Mouse (Mus musculus) embryonic facial prominence, embryonic 10.5 days (tissue): ENCODE data around the gene Adam15. TPM values are rescaled to one million over a fixed set of nuclear protein-coding genes. Genes with fewer than 3 reads are reported as not detected.

Experiments used
- DNase-seq: peaks from one replicate; pipeline ENCODE4 v3.0.0-alpha.2; 2017; ENCODE audit warnings: low spot score
- H3K27ac ChIP-seq: fragments of 300-500 bp; sonication (generic); replicated peaks from 2 replicates; pipeline ENCODE4 v1.5.1; 2016; ENCODE audit warnings: mild to moderate bottlenecking
- H3K27me3 ChIP-seq: fragments of 300-500 bp; sonication (generic); replicated peaks from 2 replicates; pipeline ENCODE4 v1.6.1; 2016; ENCODE audit warnings: low read depth, mild to moderate bottlenecking; ENCODE audit not compliant: poor library complexity, severe bottlenecking
- H3K36me3 ChIP-seq: fragments of 300-500 bp; sonication (generic); replicated peaks from 2 replicates; pipeline ENCODE4 v1.6.1; 2016; ENCODE audit warnings: mild to moderate bottlenecking, moderate library complexity
- H3K4me1 ChIP-seq: fragments of 300-500 bp; sonication (generic); 2 replicates; pipeline ENCODE4 v1.6.1; 2016
- H3K4me3 ChIP-seq: fragments of 300-500 bp; sonication (generic); 2 replicates; pipeline ENCODE4 v1.5.1; 2016; ENCODE audit warnings: mild to moderate bottlenecking, moderate library complexity
- H3K9me3 ChIP-seq: fragments of 300-500 bp; sonication (generic); 2 replicates; pipeline ENCODE4 v1.6.1; 2016; ENCODE audit warnings: mild to moderate bottlenecking
- WGBS: fragments of 180-500 bp; shearing (Covaris S2); methylation state at CpG from one replicate; pipeline ENCODE4 v1.1.7; 2016; 5-methylcytosine and 5-hydroxymethylcytosine counted together
- polyA plus RNA-seq: library from polyadenylated mRNA; unstranded; fragments of >200 nt; fragmentation: Nextera tagmentation; extraction: Ambion mirVana; gene quantifications from 2 replicates; pipeline ENCODE4 v1.2.1, GENCODE M21; 2016

Gene Adam15
- polyA plus RNA-seq, 1 experiment from 2014 or later, result 34.2 TPM

- Histone ChIP-seq H3K27ac (peak overlapping the region; percentile 75; the same call in 1 of the 2 replicates), H3K36me3 (no peaks in the 10 kb centered on the region), H3K4me3 (peak overlapping the region; percentile 58), H3K27me3 (peaks cover 59% of the 10 kb centered on the region), H3K9me3 (no peaks in the 10 kb centered on the region; the same call in 1 of the 2 replicates), H3K4me1 (peaks cover 69% of the 10 kb centered on the region)
- no peak for DNase-seq
- 9% methylated on average over 40 of the region's 40 CpGs for WGBS
Observed at GRCm38 (mm10) chr3:89315930-89316831, 33.6 kb downstream of the Adam15 start.

GRCm38 (mm10) chr3:89315195-89315929, 34.4 kb downstream of the Adam15 start:
- Histone ChIP-seq H3K4me3 (peak overlapping the region; percentile 58), H3K36me3 (no peaks in the 10 kb centered on the region), H3K4me1 (peaks cover 61% of the 10 kb centered on the region), H3K9me3 (no peaks in the 10 kb centered on the region; the same call in 1 of the 2 replicates), H3K27me3 (peaks cover 51% of the 10 kb centered on the region), H3K27ac (peak overlapping the region; percentile 75)
- DNase-seq, result peak; percentile 92
- 5% methylated on average over 26 of the region's 26 CpGs for WGBS

GRCm38 (mm10) chr3:89314791-89315190, 35.0 kb downstream of the Adam15 start:
- Histone ChIP-seq H3K9me3 (no peaks in the 10 kb centered on the region; the same call in 1 of the 2 replicates), H3K4me3 (peak overlapping the region; percentile 58), H3K4me1 (peaks cover 55% of the 10 kb centered on the region), H3K36me3 (no peaks in the 10 kb centered on the region), H3K27ac (peak overlapping the region; percentile 75), H3K27me3 (peaks cover 45% of the 10 kb centered on the region)
- 42% methylated on average over 2 of the region's 2 CpGs for WGBS
- no peak for DNase-seq

- H3K27me3 ChIP-seq, result peaks cover 41% of the 10 kb centered on the region
- 69% methylated on average over 5 of the region's 5 CpGs for WGBS
- H3K4me1 ChIP-seq, result peaks cover 51% of the 10 kb centered on the region
- no peak overlapping the region for H3K4me3 ChIP-seq
- DNase-seq, result no peak
- H3K36me3 ChIP-seq, result no peaks in the 10 kb centered on the region
- no peaks in the 10 kb centered on the region; the same call in 1 of the 2 replicates for H3K9me3 ChIP-seq
- H3K27ac ChIP-seq, result no peak overlapping the region
Observed at GRCm38 (mm10) chr3:89314340-89314739, 35.5 kb downstream of the Adam15 start.

- 0 out of 2 replicates have a peak overlapping the region, but pooled peaks have one; percentile 19 for H3K4me3 ChIP-seq
- H3K4me1 ChIP-seq, result peaks cover 23% of the 10 kb centered on the region
- 3% methylated on average over 9 of the region's 9 CpGs for WGBS
- H3K36me3 ChIP-seq, result no peaks in the 10 kb centered on the region
- no peaks in the 10 kb centered on the region; the same call in 1 of the 2 replicates for H3K9me3 ChIP-seq
- peak; percentile 83 for DNase-seq
- no peaks in the 10 kb centered on the region for H3K27me3 ChIP-seq
- no peak overlapping the region for H3K27ac ChIP-seq
Observed at GRCm38 (mm10) chr3:89308089-89308488, 41.7 kb downstream of the Adam15 start.

- no peaks in the 10 kb centered on the region; the same call in 1 of the 2 replicates for H3K27me3 ChIP-seq
- DNase-seq, result no peak
- peak overlapping the region; percentile 60 for H3K27ac ChIP-seq
- WGBS, result 57% methylated on average over 8 of the region's 8 CpGs
- no peaks in the 10 kb centered on the region for H3K9me3 ChIP-seq
- H3K4me3 ChIP-seq, result no peak overlapping the region
- no peaks in the 10 kb centered on the region for H3K36me3 ChIP-seq
- peaks cover 23% of the 10 kb centered on the region for H3K4me1 ChIP-seq
Observed at GRCm38 (mm10) chr3:89305551-89306325, 44.1 kb downstream of the Adam15 start.

GRCm38 (mm10) chr3:89305105-89305504, 44.7 kb downstream of the Adam15 start:
- H3K27ac ChIP-seq, result peak overlapping the region; percentile 60; the same call in 1 of the 2 replicates

GRCm38 (mm10) chr3:89304440-89304839, 45.4 kb downstream of the Adam15 start:
- 63% methylated on average over 6 of the region's 6 CpGs for WGBS
- Histone ChIP-seq H3K9me3 (no peaks in the 10 kb centered on the region), H3K27ac (0 out of 2 replicates have a peak overlapping the region, but pooled peaks have one; percentile 30), H3K27me3 (peaks cover 9% of the 10 kb centered on the region), H3K4me1 (peaks cover 32% of the 10 kb centered on the region), H3K4me3 (no peak overlapping the region), H3K36me3 (no peaks in the 10 kb centered on the region)
- no peak for DNase-seq

More at GRCm38 (mm10) chr3:89305105-89305504, 44.7 kb downstream of the Adam15 start:
- Histone ChIP-seq H3K27me3 (peaks cover 4% of the 10 kb centered on the region), H3K4me3 (no peak overlapping the region), H3K9me3 (no peaks in the 10 kb centered on the region), H3K36me3 (no peaks in the 10 kb centered on the region), H3K4me1 (peaks cover 25% of the 10 kb centered on the region)
- DNase-seq, result no peak
- WGBS, result 52% methylated on average over 4 of the region's 4 CpGs

- Histone ChIP-seq H3K9me3 (no peaks in the 10 kb centered on the region), H3K4me1 (peaks cover 20% of the 10 kb centered on the region), H3K4me3 (no peak overlapping the region), H3K27ac (no peak overlapping the region), H3K27me3 (peaks cover 18% of the 10 kb centered on the region), H3K36me3 (no peaks in the 10 kb centered on the region)
- DNase-seq, result no peak
- 65% methylated on average over 2 of the region's 2 CpGs for WGBS
Observed at GRCm38 (mm10) chr3:89300514-89300913, 49.3 kb downstream of the Adam15 start.

GRCm38 (mm10) chr3:89300071-89300470, 49.7 kb downstream of the Adam15 start:
- H3K9me3 ChIP-seq, result no peaks in the 10 kb centered on the region
- no peak overlapping the region for H3K27ac ChIP-seq
- H3K4me3 ChIP-seq, result peak overlapping the region; percentile 44
- peaks cover 16% of the 10 kb centered on the region for H3K4me1 ChIP-seq
- H3K27me3 ChIP-seq, result peaks cover 18% of the 10 kb centered on the region
- WGBS, result 61% methylated on average over 1 of the region's 1 CpGs
- no peaks in the 10 kb centered on the region for H3K36me3 ChIP-seq
- DNase-seq, result no peak

GRCm38 (mm10) chr3:89299499-89299898, 50.3 kb downstream of the Adam15 start:
- peak; percentile 66 for DNase-seq
- H3K9me3 ChIP-seq, result no peaks in the 10 kb centered on the region
- peaks cover 16% of the 10 kb centered on the region for H3K4me1 ChIP-seq
- peaks cover 18% of the 10 kb centered on the region for H3K27me3 ChIP-seq
- 5% methylated on average over 14 of the region's 14 CpGs for WGBS
- H3K4me3 ChIP-seq, result peak overlapping the region; percentile 44
- H3K27ac ChIP-seq, result peak overlapping the region; percentile 10; the same call in 1 of the 2 replicates
- H3K36me3 ChIP-seq, result no peaks in the 10 kb centered on the region

GRCm38 (mm10) chr3:89298908-89299307, 50.9 kb downstream of the Adam15 start:
- DNase-seq, result no peak
- Histone ChIP-seq H3K9me3 (no peaks in the 10 kb centered on the region), H3K4me1 (peaks cover 16% of the 10 kb centered on the region), H3K4me3 (no peak overlapping the region), H3K27me3 (peaks cover 18% of the 10 kb centered on the region), H3K36me3 (no peaks in the 10 kb centered on the region), H3K27ac (no peak overlapping the region)
- 83% methylated on average over 6 of the region's 6 CpGs for WGBS
